Mouse (Mus musculus) liver, adult 2 months (tissue): ENCODE results near the gene Slc22a5.

Experiments
- CTCF ChIP-seq: fragments of 200-500 bp; IDR thresholded peaks from 2 replicates; pipeline ENCODE4 v1.5.1; 2011; ENCODE audit warnings: low read depth, low read length, control low read depth
- POLR2A ChIP-seq: fragments of 200-500 bp; IDR thresholded peaks from 2 replicates; pipeline ENCODE4 v1.6.1; 2011; ENCODE audit warnings: low read length, control low read depth; ENCODE audit not compliant: insufficient read depth; ENCODE audit errors: extremely low read depth

DNA sequence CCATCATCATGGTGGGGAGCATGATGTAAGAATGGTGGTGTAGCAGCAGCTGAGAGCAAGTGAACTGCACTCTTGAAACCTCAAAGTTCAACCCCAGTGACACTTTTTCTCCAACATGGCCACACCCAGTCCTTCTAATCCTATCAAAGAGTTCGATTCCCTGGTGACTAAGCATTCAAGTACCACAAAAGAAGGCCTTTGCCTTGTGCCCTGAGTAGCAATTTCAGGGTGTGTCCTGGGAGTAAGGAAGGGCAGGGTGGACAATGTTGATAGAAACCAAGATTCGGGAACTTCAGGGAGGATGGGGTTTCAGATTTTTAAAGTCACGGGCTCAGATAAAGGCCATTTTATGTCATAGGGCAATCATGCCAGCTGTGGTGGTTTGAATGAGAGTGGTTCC is 38.3 kb upstream of the Slc22a5 start:
- TF ChIP-seq CTCF (no peak), POLR2A (no peak)
